Mouse (Mus musculus): ENCODE measurements around the gene Strbp. TPM values are rescaled to one million over a fixed set of nuclear protein-coding genes. Genes with fewer than 3 reads are reported as not detected.

The Strbp gene
- 6.4 TPM for polyA plus RNA-seq (2017; shearing (Covaris generic))

GRCm38 (mm10) chr2:37703230-37703954, at the start of gene Strbp:
Strbp (minus strand) TSS chr2:37703859.

GRCm38 (mm10) chr2:37516030-37516710, 187.5 kb downstream of the Strbp start, which contains the start of gene Gpr21:
Gpr21 (plus strand) TSS chr2:37516332.

GRCm38 (mm10) chr2:37442611-37443591, 260.8 kb downstream of the Strbp start, which contains the start of the genes Zbtb26, Zbtb6 and Rabgap1:
Zbtb26 (minus strand) TSS chr2:37443135.
Zbtb6 (minus strand) TSS chr2:37443171.
Rabgap1 (plus strand) TSS chr2:37443279.

Other genes with a start within 250 kb of the Strbp start
- 1.2 TPM for gene Gpr21, start 187.5 kb downstream of the Strbp start, polyA plus RNA-seq (2017; shearing (Covaris generic))
- gene Crb2, start 72.4 kb upstream of the Strbp start, polyA plus RNA-seq (2017; shearing (Covaris generic)) = not detected

All from activated CD4-positive, CD25-positive, alpha-beta regulatory T cell, adult 9 weeks (primary cell).